Mouse (Mus musculus) lung, adult 2 months (tissue): ENCODE data around the gene Serpina1f.

Experiments used
- CTCF ChIP-seq: fragments of 200-500 bp; IDR thresholded peaks from 2 replicates; pipeline ENCODE4 v1.5.1; 2011; ENCODE audit warnings: mild to moderate bottlenecking, low read length, control low read depth; ENCODE audit not compliant: insufficient read depth
- POLR2A ChIP-seq: fragments of 200-500 bp; IDR thresholded peaks from 2 replicates; pipeline ENCODE4 v1.6.1; 2011; ENCODE audit warnings: low read depth, mild to moderate bottlenecking, control low read depth, low read length, borderline replicate concordance; ENCODE audit errors: extremely low read depth

- no peak for TF ChIP-seq POLR2A
- no peak for TF ChIP-seq CTCF
These were observed at the start of gene Serpina1f for GRCm38 (mm10) chr12:103695429-103695828.
